Mouse (Mus musculus) embryo, embryonic 10 days (tissue): Measurements from ENCODE around the gene Hace1.

Experiments used
- DNase-seq: peaks from one replicate; pipeline ENCODE4 v3.0.0-alpha.2; 2015; ENCODE audit warnings: low spot score

Gene Hace1

GRCm38 (mm10) chr10:45698930-45699329 lies 121.3 kb downstream of the Hace1 start:
- DNase-seq = no peak

GRCm38 (mm10) chr10:45706849-45707248 lies 129.2 kb downstream of the Hace1 start:
- DNase-seq = no peak

- no peak for DNase-seq
Measured at GRCm38 (mm10) chr10:45710848-45711247, 133.2 kb downstream of the Hace1 start.

- no peak for DNase-seq
Measured at GRCm38 (mm10) chr10:45711348-45711747, 133.7 kb downstream of the Hace1 start.
